Mouse (Mus musculus) c-Kit-positive CD71-positive TER-119-positive erythroid progenitor cells, embryonic 14.5 days (primary cell): Measurements from ENCODE around the gene H2al1b.

Experiments used
- DNase-seq: peaks from one replicate; pipeline ENCODE4 v3.0.0-alpha.2; 2013; ENCODE audit warnings: low spot score

The H2al1b gene

DNA sequence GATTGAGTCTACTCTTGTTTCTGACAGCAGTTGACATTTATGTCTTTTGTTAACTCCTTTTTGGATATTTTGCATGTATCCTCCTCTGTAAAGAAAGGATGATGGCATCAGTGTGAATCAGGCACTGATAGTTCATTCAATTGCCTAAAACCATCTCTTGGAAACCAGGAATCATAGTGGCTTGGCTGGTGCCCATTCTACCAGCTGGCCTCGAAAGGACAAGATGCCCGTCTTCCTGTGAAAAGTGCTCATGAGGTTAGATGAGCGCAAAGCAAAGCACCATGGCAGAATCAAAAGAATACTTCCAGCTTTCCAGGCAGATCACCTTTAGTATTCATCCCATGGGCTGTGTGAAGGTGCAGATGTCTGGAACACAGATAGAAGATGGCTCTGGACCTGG is 44.5 kb downstream of the H2al1b start:
- DNase-seq: no peak
